Mouse (Mus musculus) neural tube, embryonic 14.5 days (tissue): ENCODE measurements around the gene Rftn2. TPM values are rescaled to one million over a fixed set of nuclear protein-coding genes. Genes with fewer than 3 reads are reported as not detected.
A peak's percentile ranks its signal among the peaks of the same experiment; 100 is the strongest.

Source experiments
- ATAC-seq: fragments of 200-750 bp; cut with Nextera tagmentation; 2 replicates; pipeline ENCODE4 v1.8.0; 2017; ENCODE audit warnings: low read depth, mild to moderate bottlenecking, moderate TSS enrichment, moderate library complexity
- H3K27ac ChIP-seq: fragments of 300-500 bp; sonication (generic); 2 replicates; pipeline ENCODE4 v1.5.1; 2014; ENCODE audit warnings: low read depth, mild to moderate bottlenecking, control low read depth, low read length, moderate library complexity, mixed read lengths
- H3K27me3 ChIP-seq: fragments of 300-500 bp; sonication (generic); 2 replicates; pipeline ENCODE4 v1.6.1; 2014; ENCODE audit warnings: low read length; ENCODE audit not compliant: control insufficient read depth, insufficient read depth
- H3K36me3 ChIP-seq: fragments of 300-500 bp; sonication (generic); 2 replicates; pipeline ENCODE4 v1.6.1; 2014; ENCODE audit warnings: low read length, mixed read lengths; ENCODE audit not compliant: control insufficient read depth, insufficient read depth
- H3K4me1 ChIP-seq: fragments of 300-500 bp; sonication (generic); 2 replicates; pipeline ENCODE4 v1.6.1; 2014; ENCODE audit warnings: low read length; ENCODE audit not compliant: control insufficient read depth, insufficient read depth
- H3K4me2 ChIP-seq: fragments of 300-500 bp; sonication (generic); 2 replicates; pipeline ENCODE4 v1.6.1; 2014; ENCODE audit warnings: mild to moderate bottlenecking, low read depth, low read length, control low read depth
- H3K4me3 ChIP-seq: fragments of 300-500 bp; sonication (generic); 2 replicates; pipeline ENCODE4 v1.5.1; 2014; ENCODE audit warnings: low read depth, low read length, control low read depth, mixed read lengths
- H3K9ac ChIP-seq: fragments of 300-500 bp; sonication (generic); replicated peaks from 2 replicates; pipeline ENCODE4 v1.6.1; 2014; ENCODE audit warnings: low read depth, mild to moderate bottlenecking, control low read depth, low read length, mixed read lengths
- H3K9me3 ChIP-seq: fragments of 300-500 bp; sonication (generic); 2 replicates; pipeline ENCODE4 v1.6.1; 2016; ENCODE audit warnings: low read length; ENCODE audit not compliant: control insufficient read depth
- WGBS: fragments of 180-500 bp; shearing (Covaris S2); extraction: QIAGEN DNeasy Blood & Tissue Kit; methylation state at CpG from one replicate; pipeline ENCODE4 v1.1.7; 2014; 5-methylcytosine and 5-hydroxymethylcytosine counted together
- polyA plus RNA-seq: library from polyadenylated mRNA; unstranded; fragments of >200 nt; fragmentation: Nextera tagmentation; extraction: Ambion mirVana; gene quantifications from 2 replicates; pipeline ENCODE4 v1.2.1, GENCODE M21; 2014

Gene Rftn2
- polyA plus RNA-seq = 10.1 and 12.1 TPM in 2 replicates

DNA sequence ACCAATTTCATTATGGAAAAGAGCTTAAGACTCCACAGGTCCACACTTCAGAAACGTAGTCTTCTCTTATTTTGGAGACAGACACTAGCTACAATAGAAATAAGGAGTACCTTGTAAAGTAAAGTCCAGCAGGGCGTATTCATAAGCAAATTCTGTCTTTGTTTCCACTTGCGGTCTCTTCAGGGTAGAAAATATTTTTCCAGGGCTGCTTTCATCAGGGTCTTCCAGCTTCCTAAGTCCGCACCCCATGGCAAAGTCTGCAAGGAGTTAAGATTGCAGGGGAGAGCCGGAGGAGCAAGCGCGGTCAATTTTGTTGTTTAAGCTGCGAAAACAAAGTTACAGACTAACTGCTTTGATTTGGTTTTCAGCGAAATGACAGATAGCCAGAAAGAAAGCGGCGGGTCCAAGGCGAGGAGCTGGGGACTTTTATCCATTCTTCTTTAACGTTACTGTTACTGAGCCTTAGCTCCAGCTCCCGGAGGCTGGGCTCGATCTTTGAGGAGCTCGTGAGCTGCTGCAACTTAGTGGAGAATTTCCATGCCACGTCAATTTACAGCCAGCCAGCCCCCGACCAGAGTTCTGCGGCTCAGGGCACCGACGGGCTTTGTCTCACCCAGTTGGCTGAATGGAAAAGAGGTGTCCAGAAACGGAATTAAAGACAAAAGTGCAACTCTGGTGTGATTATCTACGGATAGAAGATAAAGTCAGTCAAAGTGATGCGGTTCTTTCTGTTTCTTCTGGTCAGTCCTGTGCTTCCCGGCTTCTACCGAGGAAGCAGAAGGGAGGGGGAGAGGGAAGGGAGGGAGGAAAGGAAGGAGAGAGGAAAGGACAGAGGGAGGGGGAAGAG is at the start of gene Rftn2:
Gene Rftn2 (minus strand): TSS at position 772 of the 847 bp plus-strand sequence.
- H3K4me1 ChIP-seq = 0 out of 2 replicates have a peak, but pooled peaks cover 5% of the 10 kb centered on the region
- H3K9me3 ChIP-seq = no peaks in the 10 kb centered on the region
- H3K36me3 ChIP-seq = no peaks in the 10 kb centered on the region
- no peak for ATAC-seq
- H3K27ac ChIP-seq = peak within 1 kb of the TSS; percentile 62; the same call in 1 of the 2 replicates
- H3K9ac ChIP-seq = peak within 1 kb of the TSS; percentile 51; the same call in 1 of the 2 replicates
- H3K27me3 ChIP-seq = no peaks in the 10 kb centered on the region
- peak within 1 kb of the TSS; percentile 38 for H3K4me3 ChIP-seq
- H3K4me2 ChIP-seq = peak within 1 kb of the TSS; percentile 57
- WGBS = 1% methylated on average over 26 of the region's 26 CpGs

DNA sequence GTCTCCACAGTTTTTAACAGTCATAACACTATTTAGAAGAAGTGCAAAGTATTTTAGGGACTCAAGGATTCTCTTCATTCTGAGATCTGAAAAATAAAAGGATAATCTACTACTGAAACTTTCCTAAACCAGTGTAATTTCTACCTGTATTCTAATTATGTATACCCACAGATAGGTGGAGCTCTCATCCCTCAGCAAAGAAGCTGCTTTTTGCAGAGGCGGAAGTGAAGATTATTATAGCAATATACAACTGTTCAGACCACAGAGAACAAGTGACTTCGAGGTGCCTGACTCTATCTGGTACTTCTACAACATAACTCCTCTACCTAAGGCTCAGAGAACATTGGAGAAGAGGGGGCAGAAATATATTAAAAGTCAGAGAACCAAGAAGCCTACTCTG is 38.9 kb upstream of the Rftn2 start:
- no peaks in the 10 kb centered on the region for H3K27me3 ChIP-seq
- H3K4me3 ChIP-seq = no peak overlapping the region

DNA sequence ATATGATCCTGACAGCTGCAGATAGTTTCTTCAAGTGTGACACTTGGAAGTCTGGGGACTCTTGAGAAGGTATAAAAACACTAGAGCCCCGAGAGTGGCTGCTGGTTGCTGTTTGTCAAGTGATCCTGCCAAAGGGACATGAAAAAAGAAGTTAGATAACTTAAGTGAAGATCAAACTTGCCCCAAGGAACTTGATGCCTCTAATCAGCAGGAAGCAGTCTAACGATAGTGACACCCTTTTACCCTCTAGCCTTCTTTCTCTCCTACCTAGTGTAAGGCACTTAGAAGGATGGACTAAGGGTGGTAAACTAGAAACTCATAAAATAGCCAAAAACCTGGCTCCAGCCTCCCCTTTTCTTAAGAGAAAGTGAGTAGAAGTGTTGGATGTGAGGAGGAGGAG is 37.8 kb upstream of the Rftn2 start:
- ATAC-seq = no peak
- no peak overlapping the region for H3K9ac ChIP-seq
- no peak overlapping the region for H3K4me3 ChIP-seq
- H3K27ac ChIP-seq = no peak overlapping the region
- no peak overlapping the region for H3K4me2 ChIP-seq
- H3K36me3 ChIP-seq = no peaks in the 10 kb centered on the region
- H3K9me3 ChIP-seq = no peaks in the 10 kb centered on the region
- 60% methylated on average over 2 of the region's 2 CpGs for WGBS
- H3K27me3 ChIP-seq = no peaks in the 10 kb centered on the region
- H3K4me1 ChIP-seq = no peaks in the 10 kb centered on the region

More for the DNA sequence above, 38.9 kb upstream of the Rftn2 start:
- no peak for ATAC-seq
- 73% methylated on average over 2 of the region's 2 CpGs for WGBS
- Histone ChIP-seq H3K4me2 (no peak overlapping the region), H3K9ac (no peak overlapping the region), H3K9me3 (no peaks in the 10 kb centered on the region), H3K4me1 (no peaks in the 10 kb centered on the region), H3K27ac (no peak overlapping the region), H3K36me3 (no peaks in the 10 kb centered on the region)

DNA sequence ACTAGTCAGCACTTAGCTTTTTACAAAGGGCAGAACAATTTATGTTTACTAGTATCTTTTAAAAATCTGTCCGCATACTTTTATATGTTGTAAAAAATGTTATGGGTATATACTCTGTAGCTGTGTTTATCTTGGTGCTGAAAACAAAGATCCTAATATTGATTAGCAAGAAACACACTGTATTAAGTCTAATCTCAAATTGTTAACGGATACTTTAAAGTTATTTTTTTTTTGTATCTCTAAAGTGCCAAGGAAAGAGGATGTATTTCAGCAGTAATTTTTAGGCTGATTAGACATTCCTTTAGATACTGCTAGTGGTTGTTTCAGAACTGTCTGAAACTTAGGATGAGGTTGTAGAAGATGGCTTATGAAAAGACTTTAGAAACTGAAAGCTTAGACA is 19.8 kb upstream of the Rftn2 start:
- Histone ChIP-seq H3K9ac (no peak overlapping the region), H3K9me3 (no peaks in the 10 kb centered on the region), H3K4me2 (no peak overlapping the region), H3K4me1 (peaks cover 3% of the 10 kb centered on the region; the same call in 1 of the 2 replicates), H3K4me3 (no peak overlapping the region), H3K27ac (no peak overlapping the region), H3K36me3 (no peaks in the 10 kb centered on the region), H3K27me3 (no peaks in the 10 kb centered on the region)
- no peak for ATAC-seq
- WGBS = 88% methylated on average over 2 of the region's 2 CpGs

DNA sequence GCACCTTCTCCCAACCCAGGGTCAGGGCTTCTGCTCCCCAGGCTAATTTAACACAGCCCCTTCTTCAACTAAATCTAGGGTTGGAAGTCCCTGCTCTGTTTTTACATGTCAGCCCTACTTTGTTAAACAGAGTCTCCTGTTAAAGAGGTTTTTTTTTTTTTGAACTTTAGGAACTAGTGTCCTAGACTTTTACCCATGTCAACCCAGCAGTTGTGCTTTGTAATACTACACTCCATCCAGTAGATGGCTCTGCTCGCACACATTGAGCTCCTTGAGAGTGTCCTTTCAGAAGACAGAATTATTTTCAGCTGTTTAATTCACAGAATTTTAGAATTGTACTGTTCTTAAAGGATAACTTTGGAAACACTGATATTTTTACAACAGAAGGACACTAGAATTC is 12.7 kb upstream of the Rftn2 start:
- Histone ChIP-seq H3K4me1 (peaks cover 20% of the 10 kb centered on the region), H3K27ac (no peak overlapping the region), H3K27me3 (no peaks in the 10 kb centered on the region), H3K4me2 (peak overlapping the region; percentile 100), H3K9ac (no peak overlapping the region), H3K4me3 (peak overlapping the region; percentile 83), H3K9me3 (no peaks in the 10 kb centered on the region), H3K36me3 (no peaks in the 10 kb centered on the region)
- WGBS = 0% methylated on average over 1 of the region's 1 CpGs
- ATAC-seq = no peak

DNA sequence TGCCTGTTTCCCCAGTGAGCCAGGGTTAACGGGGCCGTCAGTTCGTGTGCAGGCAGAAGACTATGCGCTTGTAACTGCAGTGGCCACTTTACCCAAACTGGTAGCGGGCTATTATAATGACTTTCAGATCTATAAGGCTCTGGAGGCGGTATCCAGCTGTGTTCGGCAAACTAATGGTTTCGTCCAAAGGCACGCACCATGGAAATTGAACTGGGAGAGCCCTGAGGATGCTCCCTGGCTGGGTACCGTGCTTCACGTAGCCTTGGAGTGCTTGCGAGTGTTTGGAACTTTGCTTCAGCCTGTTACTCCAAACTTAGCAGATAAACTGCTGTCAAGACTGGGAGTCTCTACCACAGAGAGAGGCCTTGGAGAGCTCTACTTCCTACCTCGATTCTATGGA is 11.9 kb upstream of the Rftn2 start:
- Histone ChIP-seq H3K4me3 (peak overlapping the region; percentile 83), H3K4me1 (peaks cover 20% of the 10 kb centered on the region), H3K27ac (no peak overlapping the region), H3K4me2 (peak overlapping the region; percentile 100), H3K9me3 (no peaks in the 10 kb centered on the region), H3K27me3 (no peaks in the 10 kb centered on the region), H3K9ac (peak overlapping the region; percentile 73), H3K36me3 (no peaks in the 10 kb centered on the region)
- no peak for ATAC-seq
- WGBS = 16% methylated on average over 13 of the region's 13 CpGs

DNA sequence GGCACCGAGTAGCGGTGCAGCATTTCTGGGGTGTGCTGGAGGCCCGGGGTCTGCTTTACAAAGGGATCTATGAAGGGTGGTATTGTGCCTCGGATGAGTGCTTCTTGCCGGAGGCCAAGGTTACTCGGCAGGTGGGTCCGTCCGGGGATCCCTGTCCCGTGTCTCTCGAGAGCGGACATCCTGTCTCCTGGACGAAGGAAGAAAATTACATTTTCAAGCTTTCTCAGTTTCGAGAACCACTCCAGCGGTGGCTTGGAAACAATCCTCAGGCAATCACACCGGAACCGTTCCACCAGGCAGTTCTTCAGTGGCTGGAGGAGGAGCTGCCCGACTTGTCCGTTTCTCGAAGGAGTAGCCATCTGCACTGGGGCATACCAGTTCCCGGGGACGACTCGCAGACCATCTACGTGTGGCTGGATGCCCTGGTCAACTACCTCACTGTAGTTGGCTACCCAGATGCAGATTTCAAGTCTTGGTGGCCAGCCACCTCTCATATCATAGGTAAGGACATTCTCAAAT is 11.1 kb upstream of the Rftn2 start:
- Histone ChIP-seq H3K4me1 (peaks cover 20% of the 10 kb centered on the region), H3K9ac (peak overlapping the region; percentile 73), H3K4me2 (peak overlapping the region; percentile 100), H3K27me3 (no peaks in the 10 kb centered on the region), H3K27ac (peak overlapping the region; percentile 86), H3K9me3 (no peaks in the 10 kb centered on the region), H3K36me3 (no peaks in the 10 kb centered on the region), H3K4me3 (peak overlapping the region; percentile 83)
- WGBS = under 1% methylated on average over 23 of the region's 23 CpGs
- ATAC-seq = peak; percentile 74

DNA sequence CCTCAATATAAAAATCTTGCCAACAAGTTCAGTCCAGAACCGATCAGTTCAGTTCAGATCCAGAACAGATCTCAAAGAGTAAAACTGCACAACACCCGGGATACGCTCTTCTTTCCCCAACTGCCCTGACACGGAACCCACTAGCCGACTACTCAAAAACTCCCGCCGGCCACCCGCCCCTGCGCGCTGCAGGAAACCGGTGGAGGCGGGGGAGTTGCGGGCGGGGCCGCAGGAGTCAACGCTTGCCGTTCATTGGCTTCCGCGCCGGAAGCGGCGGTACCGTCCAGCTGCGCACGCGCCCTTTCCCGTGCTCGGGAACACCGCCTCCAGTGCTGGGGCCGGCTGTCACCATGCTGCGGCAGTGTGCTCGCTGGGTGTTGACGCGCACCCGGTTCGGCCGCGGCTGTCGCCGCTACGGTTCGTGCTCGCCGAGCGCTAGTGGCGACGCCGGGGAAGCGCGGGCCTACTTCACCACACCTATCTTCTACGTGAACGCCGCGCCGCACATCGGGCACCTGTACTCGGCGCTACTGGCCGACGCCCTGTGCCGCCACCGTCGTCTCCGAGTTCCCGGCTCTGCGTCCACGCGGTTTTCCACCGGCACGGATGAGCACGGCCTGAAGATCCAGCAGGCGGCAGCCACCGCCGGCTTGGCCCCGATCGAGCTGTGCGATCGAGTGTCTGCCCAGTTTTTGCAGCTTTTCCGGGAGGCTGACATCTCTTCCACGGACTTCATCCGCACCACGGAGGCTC is 10.5 kb upstream of the Rftn2 start, which contains the start of gene Mars2:
Gene Mars2 (plus strand): TSS at position 288 of the 753 bp plus-strand sequence.
- Histone ChIP-seq H3K4me1 (peaks cover 20% of the 10 kb centered on the region), H3K36me3 (no peaks in the 10 kb centered on the region), H3K9me3 (no peaks in the 10 kb centered on the region), H3K4me3 (peak within 1 kb of the TSS; percentile 83), H3K27me3 (no peaks in the 10 kb centered on the region), H3K9ac (peak within 1 kb of the TSS; percentile 73), H3K4me2 (peak within 1 kb of the TSS; percentile 100), H3K27ac (peak within 1 kb of the TSS; percentile 86)
- WGBS = under 1% methylated on average over 82 of the region's 82 CpGs
- ATAC-seq = peak; percentile 99
